Mouse (Mus musculus): ENCODE results near the gene Krtap27-1. TPM values are rescaled to one million over a fixed set of nuclear protein-coding genes. Genes with fewer than 3 reads are reported as not detected.

The Krtap27-1 gene
- polyA plus RNA-seq, 1 experiment from 2014 or later: not detected

DNA sequence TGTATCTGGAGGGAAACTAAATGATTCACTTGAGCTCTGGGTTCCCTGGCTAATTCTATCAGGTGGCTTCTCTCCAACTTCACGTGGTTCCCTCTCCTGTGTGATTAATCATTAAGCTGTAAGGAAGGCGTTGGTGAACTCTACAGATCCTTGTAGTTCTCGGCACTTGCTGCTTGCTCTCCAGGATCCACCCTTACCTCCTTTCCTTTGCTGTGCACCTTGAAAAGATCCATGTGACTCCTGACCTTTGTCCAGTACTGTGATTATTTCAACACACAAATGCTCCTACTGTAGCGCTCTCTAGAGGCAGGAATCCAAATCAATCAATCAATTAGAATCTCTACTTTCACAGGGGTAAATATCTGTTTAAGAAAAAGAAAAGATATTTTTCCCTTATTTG is 40.0 kb downstream of the Krtap27-1 start:
- no peak for DNase-seq (ENCODE audit: low spot score)
- no peak overlapping the region for H3K4me3 ChIP-seq (ENCODE audit: low read depth, low read length)
- no peaks in the 10 kb centered on the region for H3K4me1 ChIP-seq (ENCODE audit: control insufficient read depth, insufficient read depth, low read length)
- H3K9me3 ChIP-seq (ENCODE audit: control insufficient read depth, low read length): no peaks in the 10 kb centered on the region
- H3K36me3 ChIP-seq (ENCODE audit: control insufficient read depth, insufficient read depth, low read length): no peaks in the 10 kb centered on the region
- 69% methylated on average over 4 of the region's 4 CpGs for WGBS
- H3K27me3 ChIP-seq (replicated peaks; ENCODE audit: control insufficient read depth, insufficient read depth, low read length): no peaks in the 10 kb centered on the region
- no peak overlapping the region for H3K4me2 ChIP-seq (ENCODE audit: low read depth, low read length)
- H3K9ac ChIP-seq (ENCODE audit: low read depth, low read length): no peak overlapping the region
- no peak overlapping the region for H3K27ac ChIP-seq (replicated peaks; ENCODE audit: low read depth, low read length)
- no peak for ATAC-seq (ENCODE audit: low read depth)

DNA sequence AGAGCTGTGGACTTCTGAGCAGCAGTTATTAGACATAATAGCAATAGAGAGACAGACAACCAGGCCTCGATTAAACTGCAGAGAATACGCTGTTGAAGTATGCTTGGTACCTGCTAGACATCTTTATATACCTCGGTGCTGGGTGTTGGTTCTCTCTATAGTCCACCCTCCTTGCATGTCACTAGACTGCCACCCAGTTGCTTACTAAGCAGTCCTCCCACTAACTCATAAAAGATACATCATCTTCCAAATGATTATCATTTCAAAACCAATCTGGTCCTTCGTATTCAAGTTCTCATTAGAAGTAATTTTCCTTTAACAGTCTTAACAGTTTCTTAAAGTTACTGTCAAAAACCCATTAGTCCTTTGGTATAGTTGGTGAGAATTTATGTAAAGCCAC is 43.9 kb downstream of the Krtap27-1 start, which contains the start of gene 2310079G19Rik:
2310079G19Rik (minus strand) TSS at position 101 of the 400 bp plus-strand sequence.
- Histone ChIP-seq H3K4me2 (ENCODE audit: low read depth, low read length) (no peak within 1 kb of the TSS), H3K27me3 (replicated peaks; ENCODE audit: control insufficient read depth, insufficient read depth, low read length) (no peaks in the 10 kb centered on the region), H3K27ac (replicated peaks; ENCODE audit: low read depth, low read length) (no peak within 1 kb of the TSS), H3K4me1 (ENCODE audit: control insufficient read depth, insufficient read depth, low read length) (no peaks in the 10 kb centered on the region), H3K9ac (ENCODE audit: low read depth, low read length) (no peak within 1 kb of the TSS), H3K4me3 (ENCODE audit: low read depth, low read length) (no peak within 1 kb of the TSS), H3K36me3 (ENCODE audit: control insufficient read depth, insufficient read depth, low read length) (no peaks in the 10 kb centered on the region), H3K9me3 (ENCODE audit: control insufficient read depth, low read length) (no peaks in the 10 kb centered on the region)
- no peak for DNase-seq (ENCODE audit: low spot score)
- 90% methylated on average over 4 of the region's 4 CpGs for WGBS
- no peak for ATAC-seq (ENCODE audit: low read depth)

Other genes with a start within 250 kb of the Krtap27-1 start
- gene Cldn17, start 164.7 kb downstream of the Krtap27-1 start, polyA plus RNA-seq (2014; fragmentation: Nextera tagmentation; extraction: Ambion mirVana): 0.41 TPM in 1 of 2 replicates, not detected in the other
- 7.8 TPM in 2 replicates for gene Cldn8, start 108.5 kb downstream of the Krtap27-1 start, polyA plus RNA-seq (2014; fragmentation: Nextera tagmentation; extraction: Ambion mirVana)
- 0.11 TPM in 1 of 2 replicates, not detected in the other for gene Krtap24-1, start 59.4 kb downstream of the Krtap27-1 start, polyA plus RNA-seq (2014; fragmentation: Nextera tagmentation; extraction: Ambion mirVana)
- not detected in 2 replicates for gene 2310079G19Rik, start 44.0 kb downstream of the Krtap27-1 start, polyA plus RNA-seq (2014; fragmentation: Nextera tagmentation; extraction: Ambion mirVana)
- gene Krtap26-1, start 23.9 kb downstream of the Krtap27-1 start, polyA plus RNA-seq (2014; fragmentation: Nextera tagmentation; extraction: Ambion mirVana): 0.42 TPM in 1 of 2 replicates, not detected in the other
- gene 2310061N02Rik, start 36.3 kb upstream of the Krtap27-1 start, polyA plus RNA-seq (2014; fragmentation: Nextera tagmentation; extraction: Ambion mirVana): not detected in 2 replicates
- not detected in 2 replicates for gene Krtap13-1, start 57.2 kb upstream of the Krtap27-1 start, polyA plus RNA-seq (2014; fragmentation: Nextera tagmentation; extraction: Ambion mirVana)
- gene Krtap13, start 80.0 kb upstream of the Krtap27-1 start, polyA plus RNA-seq (2014; fragmentation: Nextera tagmentation; extraction: Ambion mirVana): 0.51 TPM in 1 of 2 replicates, not detected in the other
- 1.8 TPM in 1 of 2 replicates, not detected in the other for gene 2310034C09Rik, start 87.2 kb upstream of the Krtap27-1 start, polyA plus RNA-seq (2014; fragmentation: Nextera tagmentation; extraction: Ambion mirVana)
- not detected in 2 replicates for gene 2310057N15Rik, start 102.5 kb upstream of the Krtap27-1 start, polyA plus RNA-seq (2014; fragmentation: Nextera tagmentation; extraction: Ambion mirVana)
- not detected in 2 replicates for gene Gm5965, start 106.2 kb upstream of the Krtap27-1 start, polyA plus RNA-seq (2014; fragmentation: Nextera tagmentation; extraction: Ambion mirVana)
- gene Gm20741, start 140.5 kb upstream of the Krtap27-1 start, polyA plus RNA-seq (2014; fragmentation: Nextera tagmentation; extraction: Ambion mirVana): not detected in 2 replicates
- not detected in 2 replicates for gene Krtap15, start 148.5 kb upstream of the Krtap27-1 start, polyA plus RNA-seq (2014; fragmentation: Nextera tagmentation; extraction: Ambion mirVana)
- not detected in 2 replicates for gene Krtap14, start 154.5 kb upstream of the Krtap27-1 start, polyA plus RNA-seq (2014; fragmentation: Nextera tagmentation; extraction: Ambion mirVana)
- gene Krtap19-1, start 197.7 kb upstream of the Krtap27-1 start, polyA plus RNA-seq (2014; fragmentation: Nextera tagmentation; extraction: Ambion mirVana): not detected in 2 replicates
- gene Krtap19-2, start 202.6 kb upstream of the Krtap27-1 start, polyA plus RNA-seq (2014; fragmentation: Nextera tagmentation; extraction: Ambion mirVana): not detected in 2 replicates
- not detected in 2 replicates for gene Krtap19-3, start 206.4 kb upstream of the Krtap27-1 start, polyA plus RNA-seq (2014; fragmentation: Nextera tagmentation; extraction: Ambion mirVana)
- gene Krtap19-4, start 213.4 kb upstream of the Krtap27-1 start, polyA plus RNA-seq (2014; fragmentation: Nextera tagmentation; extraction: Ambion mirVana): not detected in 2 replicates
- not detected in 2 replicates for gene Krtap19-5, start 224.8 kb upstream of the Krtap27-1 start, polyA plus RNA-seq (2014; fragmentation: Nextera tagmentation; extraction: Ambion mirVana)

All from embryonic facial prominence, embryonic 14.5 days (tissue).